Mouse (Mus musculus) liver, postnatal 0 days (tissue): ENCODE results near the gene Cebpg.

Experiments
- CTCF ChIP-seq: sonication (generic); IDR thresholded peaks from 2 replicates; pipeline ENCODE4 v1.5.1; 2016; ENCODE audit warnings: antibody characterized with exemption, low read depth
- EP300 ChIP-seq: IDR thresholded peaks from 2 replicates; pipeline ENCODE4 v1.6.1; 2016; ENCODE audit warnings: antibody characterized with exemption, low read depth, mild to moderate bottlenecking

GRCm38 (mm10) chr7:35094975-35095678 lies 38.8 kb upstream of the Cebpg start:
- TF ChIP-seq CTCF, result no peak
- TF ChIP-seq EP300, result no peak
